Mouse (Mus musculus) myocyte (in vitro differentiated cells): ENCODE results near the gene Dvl1. TPM values are rescaled to one million over a fixed set of nuclear protein-coding genes. Genes with fewer than 3 reads are reported as not detected.

ENCODE experiments used
- H3K27me3 ChIP-seq: one replicate; pipeline ENCODE4 v1.6.1; 2011; ENCODE audit not compliant: control insufficient read depth, insufficient read depth, insufficient read length
- H3K36me3 ChIP-seq: one replicate; pipeline ENCODE4 v1.6.1; 2011; ENCODE audit not compliant: control insufficient read depth, insufficient read depth
- H3K4me2 ChIP-seq: one replicate; pipeline ENCODE4 v1.6.1; 2011; ENCODE audit warnings: low read depth, control low read depth
- H3K4me3 ChIP-seq: one replicate; pipeline ENCODE4 v1.5.1; 2011; ENCODE audit warnings: mild to moderate bottlenecking, control low read depth, moderate library complexity
- H3K79me2 ChIP-seq: one replicate; pipeline ENCODE4 v1.6.1; 2011; ENCODE audit not compliant: control insufficient read depth, insufficient read depth
- H3ac ChIP-seq: one replicate; pipeline ENCODE4 v1.6.1; 2011; ENCODE audit not compliant: control insufficient read depth, insufficient read length
- CEBPB ChIP-seq: IDR thresholded peaks from 2 replicates; pipeline ENCODE4 v1.6.1; 2011; ENCODE audit warnings: mild to moderate bottlenecking, moderate library complexity; ENCODE audit not compliant: poor library complexity, insufficient read depth, severe bottlenecking
- E2F4 ChIP-seq: IDR thresholded peaks from one replicate; pipeline ENCODE4 v1.6.1; 2011; ENCODE audit warnings: mild to moderate bottlenecking, control low read depth, moderate library complexity; ENCODE audit not compliant: insufficient read depth
- MAX ChIP-seq: IDR thresholded peaks from one replicate; pipeline ENCODE4 v1.6.1; 2011; ENCODE audit warnings: low read depth, mild to moderate bottlenecking, control low read depth
- MYOD1 ChIP-seq, 3 experiments: IDR thresholded peaks; one replicate each; pipeline ENCODE4 v1.6.1; 2011; ENCODE audit warnings: control low read depth in 2 of 3, low read depth in 2 of 3, mild to moderate bottlenecking in 2 of 3, moderate library complexity in 1 of 3; ENCODE audit not compliant: insufficient read length in 2 of 3, control insufficient read depth in 1 of 3
- MYOG ChIP-seq, 3 experiments: IDR thresholded peaks; one replicate each; pipeline ENCODE4 v1.6.1; 2011; ENCODE audit warnings: control low read depth in 2 of 3, low read depth in 2 of 3, mild to moderate bottlenecking in 2 of 3; ENCODE audit not compliant: insufficient read length in 2 of 3, control insufficient read depth in 1 of 3, insufficient read depth in 1 of 3
- POLR2A ChIP-seq: IDR thresholded peaks from one replicate; pipeline ENCODE4 v1.6.1; 2011; ENCODE audit warnings: low read depth, mild to moderate bottlenecking, control low read depth, moderate library complexity; ENCODE audit not compliant: insufficient read length
- POLR2AphosphoS2 ChIP-seq: IDR thresholded peaks from one replicate; pipeline ENCODE4 v1.6.1; 2011; ENCODE audit warnings: low read depth, control low read depth; ENCODE audit not compliant: insufficient read length
- REST ChIP-seq: IDR thresholded peaks from one replicate; pipeline ENCODE4 v1.6.1; 2011; ENCODE audit warnings: mild to moderate bottlenecking, control low read depth, moderate library complexity; ENCODE audit not compliant: insufficient read depth, insufficient read length
- SRF ChIP-seq: IDR thresholded peaks from one replicate; pipeline ENCODE4 v1.6.1; 2011; ENCODE audit warnings: low read depth; ENCODE audit not compliant: control insufficient read depth, insufficient read length
- TCF12 ChIP-seq: IDR thresholded peaks from one replicate; pipeline ENCODE4 v1.6.1; 2011; ENCODE audit warnings: mild to moderate bottlenecking, control low read depth; ENCODE audit not compliant: poor library complexity, insufficient read depth, severe bottlenecking
- TCF3 ChIP-seq: IDR thresholded peaks from one replicate; pipeline ENCODE4 v1.6.1; 2011; ENCODE audit warnings: low read depth, control low read depth; ENCODE audit not compliant: insufficient read length
- USF1 ChIP-seq: IDR thresholded peaks from one replicate; pipeline ENCODE4 v1.6.1; 2011; ENCODE audit warnings: low read depth, mild to moderate bottlenecking, control low read depth, moderate library complexity
- polyA plus RNA-seq: library from polyadenylated mRNA; unstranded; fragments of >200 nt; fragmentation: generic; extraction: Trizol; gene quantifications from one replicate; pipeline ENCODE4 v1.2.1, GENCODE M21; 2012; ENCODE audit warnings: missing spikeins

Gene Dvl1
- polyA plus RNA-seq, 1 experiment, result 98.4 TPM

DNA sequence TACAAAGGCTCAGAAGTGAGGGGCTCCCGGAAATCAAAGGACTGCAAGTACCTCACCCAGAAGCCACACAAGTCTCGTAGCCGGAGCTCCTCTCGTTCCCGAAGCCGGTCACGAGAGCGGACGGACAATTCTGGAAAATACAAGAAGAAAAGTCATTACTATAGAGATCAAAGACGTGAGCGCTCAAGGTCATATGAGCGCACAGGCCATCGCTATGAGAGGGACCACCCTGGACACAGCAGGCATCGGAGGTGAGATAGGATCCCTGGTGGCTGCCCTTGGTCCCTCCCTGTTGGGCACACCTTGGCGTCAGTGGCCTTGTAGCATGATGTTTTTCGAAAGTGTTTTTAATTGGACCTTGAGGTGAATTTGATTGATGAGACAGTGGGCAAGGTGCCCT lies 23.8 kb upstream of the Dvl1 start:
- TF ChIP-seq POLR2A (no peak), POLR2AphosphoS2 (no peak), TCF12 (no peak), CEBPB (no peak), E2F4 (no peak), MYOD1 (IDR thresholded peaks at IDR 0.05; ENCODE audit: control insufficient read depth in 1 of 3, insufficient read length in 2 of 3, low read depth in 2 of 3) (no peak), USF1 (no peak), SRF (no peak), MYOG (IDR thresholded peaks at IDR 0.05; ENCODE audit: control insufficient read depth in 1 of 3, insufficient read depth in 1 of 3, insufficient read length in 2 of 3, low read depth in 2 of 3) (no peak), MAX (no peak), REST (no peak), TCF3 (no peak)
- H3K27me3 ChIP-seq, result no peaks in the 10 kb centered on the region
- H3K79me2 ChIP-seq, result peaks cover 31% of the 10 kb centered on the region
- peaks cover 75% of the 10 kb centered on the region for H3K36me3 ChIP-seq
- H3K4me3 ChIP-seq, result no peak overlapping the region
- no peak overlapping the region for H3K4me2 ChIP-seq
- H3ac ChIP-seq, result no peak overlapping the region

DNA sequence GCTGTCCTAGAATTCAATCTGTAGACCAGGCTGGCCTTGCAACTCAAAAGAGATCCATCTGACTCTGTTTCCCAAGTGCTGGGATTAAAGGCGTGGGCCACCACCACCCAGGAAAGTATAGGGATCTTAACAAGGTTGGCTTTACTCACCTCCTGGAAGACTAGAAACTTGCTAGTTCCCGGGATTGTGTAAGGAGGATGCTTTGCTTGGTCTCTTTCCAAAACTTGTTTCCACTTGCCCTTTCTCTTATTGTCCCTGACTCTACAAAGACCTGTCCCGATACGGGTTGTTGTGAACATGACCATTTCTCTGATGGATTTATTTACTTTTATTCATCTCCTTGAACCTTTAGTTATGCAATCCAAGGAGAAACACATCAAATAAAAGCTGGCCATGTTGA lies 17.3 kb upstream of the Dvl1 start:
- Histone ChIP-seq H3K36me3 (peaks cover 13% of the 10 kb centered on the region), H3K4me3 (no peak overlapping the region), H3K79me2 (peaks cover 24% of the 10 kb centered on the region), H3K27me3 (no peaks in the 10 kb centered on the region), H3K4me2 (no peak overlapping the region), H3ac (no peak overlapping the region)
- TF ChIP-seq SRF (no peak), MYOD1 (IDR thresholded peaks at IDR 0.05; ENCODE audit: control insufficient read depth in 1 of 3, insufficient read length in 2 of 3, low read depth in 2 of 3) (no peak), MAX (no peak), POLR2AphosphoS2 (no peak), USF1 (no peak), REST (no peak), MYOG (IDR thresholded peaks at IDR 0.05; ENCODE audit: control insufficient read depth in 1 of 3, insufficient read depth in 1 of 3, insufficient read length in 2 of 3, low read depth in 2 of 3) (no peak), E2F4 (no peak), TCF3 (no peak), TCF12 (no peak), POLR2A (no peak), CEBPB (no peak)

DNA sequence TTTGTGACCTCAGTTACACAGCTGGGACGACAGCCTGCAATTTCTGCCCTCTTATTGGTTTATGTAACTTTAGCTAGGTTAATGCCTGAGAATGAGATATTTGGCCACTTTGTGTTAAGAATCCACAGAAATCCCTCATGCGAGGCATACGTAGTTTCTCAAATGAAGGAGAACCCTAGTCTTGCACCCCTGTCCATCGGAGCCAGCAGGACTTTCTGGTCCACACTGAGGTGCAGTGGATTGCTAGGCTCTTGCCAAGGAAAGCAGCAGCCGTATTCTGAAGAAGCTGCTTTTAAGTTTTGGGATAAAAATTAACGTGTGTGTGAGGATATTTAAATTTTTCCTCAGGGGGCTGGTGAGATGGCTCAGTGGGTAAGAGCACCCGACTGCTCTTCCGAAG lies 16.6 kb upstream of the Dvl1 start:
- H3K4me3 ChIP-seq, result peak overlapping the region; percentile 86

DNA sequence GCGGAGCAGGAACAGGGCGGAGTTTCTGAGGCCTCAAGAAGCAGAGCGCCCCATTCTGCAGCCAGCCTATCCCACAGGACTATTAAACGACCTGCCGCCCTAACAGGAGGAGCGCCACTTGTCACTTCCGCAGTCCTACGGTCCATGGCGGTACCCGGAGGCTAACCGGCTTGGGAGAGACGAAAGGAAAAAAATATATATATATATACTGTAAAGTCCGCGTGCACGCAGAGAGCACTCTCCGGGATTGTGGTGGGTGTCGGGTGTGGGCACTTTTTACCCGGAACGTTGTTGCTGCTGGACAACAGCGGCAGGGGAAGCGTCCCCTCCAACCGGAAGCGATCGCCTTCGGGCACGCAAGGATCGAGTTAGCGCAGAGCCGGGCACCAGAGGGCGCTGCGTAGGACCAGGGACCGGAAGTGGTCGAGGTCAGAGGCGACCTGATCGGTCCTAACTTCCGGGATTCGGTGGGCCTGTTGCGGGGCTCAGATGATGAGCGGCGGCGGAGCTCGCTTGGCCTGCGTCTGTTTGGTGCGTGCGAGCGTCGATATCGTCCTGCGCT lies 15.9 kb upstream of the Dvl1 start, which contains the start of gene Aurkaip1:
Gene Aurkaip1, plus strand, starts transcription at position 68 of the 562 bp plus-strand sequence.
- TF ChIP-seq POLR2AphosphoS2 (peak; percentile 73), E2F4 (no peak), MYOG (IDR thresholded peaks at IDR 0.05; ENCODE audit: control insufficient read depth in 1 of 3, insufficient read depth in 1 of 3, insufficient read length in 2 of 3, low read depth in 2 of 3) (peak in 1 of 3 experiments; percentile 27), TCF12 (no peak)
- Histone ChIP-seq H3ac (peak within 1 kb of the TSS; percentile 29), H3K4me3 (peak within 1 kb of the TSS; percentile 86), H3K79me2 (peaks cover 21% of the 10 kb centered on the region), H3K36me3 (peaks cover 11% of the 10 kb centered on the region), H3K4me2 (peak within 1 kb of the TSS; percentile 88), H3K27me3 (no peaks in the 10 kb centered on the region)

More for the DNA sequence above, 16.6 kb upstream of the Dvl1 start:
- peaks cover 11% of the 10 kb centered on the region for H3K36me3 ChIP-seq
- H3K27me3 ChIP-seq, result no peaks in the 10 kb centered on the region
- H3ac ChIP-seq, result no peak overlapping the region
- H3K79me2 ChIP-seq, result peaks cover 21% of the 10 kb centered on the region
- TF ChIP-seq REST (no peak), MYOG (IDR thresholded peaks at IDR 0.05; ENCODE audit: control insufficient read depth in 1 of 3, insufficient read depth in 1 of 3, insufficient read length in 2 of 3, low read depth in 2 of 3) (no peak), POLR2AphosphoS2 (peak; percentile 64), POLR2A (no peak), TCF12 (no peak)
- peak overlapping the region; percentile 76 for H3K4me2 ChIP-seq

DNA sequence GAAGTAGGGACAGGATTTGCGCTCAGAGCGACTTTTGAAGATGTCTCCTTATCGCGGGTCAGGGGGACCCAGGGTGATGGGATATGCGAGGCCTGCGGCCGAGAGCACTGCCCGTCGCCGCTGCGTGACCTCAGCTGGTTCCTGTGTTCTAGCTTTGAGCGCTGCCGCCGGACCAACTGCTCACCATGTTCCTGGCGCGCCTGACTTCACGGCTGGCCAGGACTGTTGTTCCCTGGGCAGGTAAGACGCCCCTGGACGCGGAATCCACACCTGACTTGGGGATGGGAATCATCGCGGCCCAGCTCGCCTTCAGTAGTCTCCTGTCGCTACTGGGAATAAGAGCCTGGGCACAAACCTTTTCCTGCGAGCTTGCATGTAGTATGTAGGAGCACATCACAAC lies 15.4 kb upstream of the Dvl1 start:
- no peak for TF ChIP-seq TCF3
- TF ChIP-seq MYOG (IDR thresholded peaks at IDR 0.05; ENCODE audit: control insufficient read depth in 1 of 3, insufficient read depth in 1 of 3, insufficient read length in 2 of 3, low read depth in 2 of 3), result no peak
- no peak for TF ChIP-seq E2F4
- no peak for TF ChIP-seq CEBPB
- TF ChIP-seq MAX, result no peak
- no peak for TF ChIP-seq POLR2AphosphoS2
- no peak for TF ChIP-seq SRF
- no peak for TF ChIP-seq REST
- no peak for TF ChIP-seq MYOD1 (IDR thresholded peaks at IDR 0.05; ENCODE audit: control insufficient read depth in 1 of 3, insufficient read length in 2 of 3, low read depth in 2 of 3)
- TF ChIP-seq TCF12, result no peak
- no peak for TF ChIP-seq USF1
- TF ChIP-seq POLR2A, result no peak
- Histone ChIP-seq H3K36me3 (peaks cover 11% of the 10 kb centered on the region), H3K79me2 (peaks cover 21% of the 10 kb centered on the region), H3K4me2 (peak overlapping the region; percentile 88), H3ac (peak overlapping the region; percentile 29), H3K27me3 (no peaks in the 10 kb centered on the region), H3K4me3 (peak overlapping the region; percentile 86)
